Mouse (Mus musculus) heart, embryonic 14.5 days (tissue): ENCODE measurements around the gene Cir1. TPM values are rescaled to one million over a fixed set of nuclear protein-coding genes. Genes with fewer than 3 reads are reported as not detected.

Source experiments
- ATAC-seq: fragments of 200-750 bp; cut with Nextera tagmentation; 2 replicates; pipeline ENCODE4 v1.8.0; 2017; ENCODE audit warnings: low read depth, moderate TSS enrichment; ENCODE audit not compliant: insufficient number of reproducible peaks, insufficient read depth, low FRiP score
- H3K27ac ChIP-seq, 2 experiments: fragments of 200-500 bp in 1 of 2; fragments of 300-500 bp in 1 of 2; sonication (generic) in 1 of 2; replicated peaks in 1 of 2; 2 replicates each; pipeline ENCODE4 v1.5.1; 2012 to 2014; ENCODE audit warnings: low read depth in 2 of 2, low read length in 2 of 2, control low read depth in 1 of 2, mild to moderate bottlenecking in 1 of 2, mixed read lengths in 1 of 2; ENCODE audit not compliant: control insufficient read depth in 1 of 2, insufficient read depth in 1 of 2
- H3K27me3 ChIP-seq: fragments of 300-500 bp; sonication (generic); 2 replicates; pipeline ENCODE4 v1.6.1; 2014; ENCODE audit warnings: mild to moderate bottlenecking, low read length, control low read depth; ENCODE audit not compliant: control insufficient read depth, insufficient read depth
- H3K36me3 ChIP-seq: fragments of 300-500 bp; sonication (generic); 2 replicates; pipeline ENCODE4 v1.6.1; 2014; ENCODE audit warnings: mild to moderate bottlenecking, control low read depth, low read length, mixed read lengths; ENCODE audit not compliant: control insufficient read depth, insufficient read depth
- H3K4me1 ChIP-seq, 2 experiments: fragments of 200-500 bp in 1 of 2; fragments of 300-500 bp in 1 of 2; sonication (generic) in 1 of 2; 2 replicates each; pipeline ENCODE4 v1.6.1; 2012 to 2014; ENCODE audit warnings: low read length in 2 of 2, control low read depth in 1 of 2, mixed read lengths in 1 of 2; ENCODE audit not compliant: control insufficient read depth in 2 of 2, insufficient read depth in 2 of 2
- H3K4me2 ChIP-seq: fragments of 300-500 bp; sonication (generic); 2 replicates; pipeline ENCODE4 v1.6.1; 2014; ENCODE audit warnings: mild to moderate bottlenecking, low read length
- H3K4me3 ChIP-seq, 2 experiments: fragments of 200-500 bp in 1 of 2; fragments of 300-500 bp in 1 of 2; sonication (generic) in 1 of 2; 2 replicates each; pipeline ENCODE4 v1.5.1; 2012 to 2014; ENCODE audit warnings: low read length in 2 of 2, mild to moderate bottlenecking in 2 of 2, control low read depth in 1 of 2, low read depth in 1 of 2, moderate library complexity in 1 of 2; ENCODE audit not compliant: control insufficient read depth in 1 of 2, insufficient read depth in 1 of 2
- H3K9ac ChIP-seq: fragments of 300-500 bp; sonication (generic); 2 replicates; pipeline ENCODE4 v1.6.1; 2014; ENCODE audit warnings: mild to moderate bottlenecking, low read length
- H3K9me3 ChIP-seq: fragments of 300-500 bp; sonication (generic); 2 replicates; pipeline ENCODE4 v1.6.1; 2016; ENCODE audit warnings: low read length, control low read depth; ENCODE audit not compliant: control insufficient read depth
- WGBS: fragments of 180-500 bp; shearing (Covaris S2); extraction: QIAGEN DNeasy Blood & Tissue Kit; methylation state at CpG from one replicate; pipeline ENCODE4 v1.1.7; 2014; 5-methylcytosine and 5-hydroxymethylcytosine counted together
- polyA plus RNA-seq: library from polyadenylated mRNA; unstranded; fragments of >200 nt; fragmentation: Nextera tagmentation; extraction: Ambion mirVana; gene quantifications from 2 replicates; pipeline ENCODE4 v1.2.1, GENCODE M21; 2014

The Cir1 gene
- polyA plus RNA-seq, 1 experiment from 2014 or later, result 19.0 TPM

DNA sequence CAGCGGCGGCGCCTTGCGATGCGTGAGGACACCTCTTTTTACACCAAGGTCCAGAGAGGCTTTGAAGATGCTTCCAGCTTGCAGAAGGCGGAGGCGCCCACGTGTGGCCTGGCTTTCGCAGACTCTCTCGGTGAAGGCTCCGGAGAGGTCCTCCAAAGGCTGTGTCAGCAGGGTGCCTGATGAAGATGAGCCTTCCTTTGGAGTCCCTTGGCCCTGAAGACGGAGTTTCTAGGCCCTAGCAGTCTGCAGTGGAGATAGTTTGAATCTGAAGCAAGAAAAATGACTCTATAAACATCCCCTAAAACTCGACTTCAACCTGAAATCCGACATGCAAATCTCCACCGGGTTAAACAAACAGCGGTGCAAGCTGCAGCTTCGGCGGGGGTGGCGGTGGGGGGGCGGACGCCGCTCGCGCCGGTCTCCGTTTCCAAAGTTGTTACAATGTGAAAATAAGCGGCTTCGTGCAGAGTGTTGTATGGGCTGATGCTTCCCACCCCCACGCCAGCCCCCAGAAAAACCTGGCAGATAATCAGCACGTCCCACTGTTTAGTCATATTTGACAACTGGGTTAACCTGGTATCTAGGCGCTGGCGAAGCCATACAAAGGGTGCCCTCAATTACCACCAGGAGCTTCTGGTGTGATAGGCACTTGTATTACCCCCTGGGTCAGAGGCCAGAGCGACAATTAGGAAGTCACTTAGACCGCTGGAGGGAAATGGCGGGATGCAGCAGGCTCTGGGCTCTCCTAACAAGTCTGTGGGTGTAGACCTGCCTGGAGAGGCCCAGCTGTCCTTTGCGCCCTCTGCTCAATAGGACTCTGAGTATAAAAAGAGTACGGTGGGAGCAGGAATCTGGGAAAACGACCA is 41.7 kb downstream of the Cir1 start:
- Histone ChIP-seq H3K36me3 (no peaks in the 10 kb centered on the region), H3K27ac (no peak overlapping the region), H3K4me1 (peaks cover 8 to 41% of the 10 kb centered on the region in 2 experiments; a peak in 3 of 4 replicates), H3K27me3 (peaks cover 69% of the 10 kb centered on the region), H3K4me2 (peak overlapping the region; percentile 79), H3K9me3 (no peaks in the 10 kb centered on the region), H3K4me3 (peak overlapping the region in 1 of 2 experiments; percentile 48; a peak in 2 of 4 replicates), H3K9ac (no peak overlapping the region)
- ATAC-seq, result no peak
- 1% methylated on average over 38 of the region's 38 CpGs for WGBS

DNA sequence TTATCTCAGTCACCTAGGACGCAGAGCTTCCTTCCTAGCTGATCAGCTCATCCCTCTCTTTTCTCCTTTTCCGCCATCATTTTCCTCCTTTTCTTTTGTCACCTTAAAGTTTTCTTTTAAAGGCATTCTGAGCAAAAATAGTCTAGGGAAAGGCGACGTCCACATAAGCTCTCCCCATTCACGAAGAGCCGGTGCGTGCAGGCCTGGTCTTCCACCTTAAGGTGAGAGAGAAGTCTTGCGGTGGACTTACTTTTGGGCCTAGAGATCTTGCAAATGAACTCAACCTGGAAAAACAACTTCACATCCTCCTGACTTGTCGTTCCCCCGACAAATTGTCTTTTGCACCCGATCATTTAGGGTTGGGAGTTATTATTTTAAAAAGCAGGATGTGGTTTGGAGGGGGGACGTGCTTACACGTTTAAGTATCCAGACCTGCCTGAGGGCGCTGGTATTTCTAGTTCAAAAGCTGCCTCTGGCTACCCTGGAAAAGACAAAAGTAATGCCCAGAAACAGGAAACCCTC is 42.4 kb downstream of the Cir1 start:
- H3K9me3 ChIP-seq, result no peaks in the 10 kb centered on the region
- H3K4me3 ChIP-seq, result no peak overlapping the region
- H3K4me1 ChIP-seq, result peaks cover 8 to 41% of the 10 kb centered on the region in 2 experiments; a peak in 3 of 4 replicates
- no peak overlapping the region for H3K27ac ChIP-seq
- no peak for ATAC-seq
- H3K27me3 ChIP-seq, result peaks cover 74% of the 10 kb centered on the region
- peak overlapping the region; percentile 79; the same call in 1 of the 2 replicates for H3K4me2 ChIP-seq
- H3K36me3 ChIP-seq, result no peaks in the 10 kb centered on the region
- no peak overlapping the region for H3K9ac ChIP-seq
- WGBS, result 1% methylated on average over 14 of the region's 14 CpGs

DNA sequence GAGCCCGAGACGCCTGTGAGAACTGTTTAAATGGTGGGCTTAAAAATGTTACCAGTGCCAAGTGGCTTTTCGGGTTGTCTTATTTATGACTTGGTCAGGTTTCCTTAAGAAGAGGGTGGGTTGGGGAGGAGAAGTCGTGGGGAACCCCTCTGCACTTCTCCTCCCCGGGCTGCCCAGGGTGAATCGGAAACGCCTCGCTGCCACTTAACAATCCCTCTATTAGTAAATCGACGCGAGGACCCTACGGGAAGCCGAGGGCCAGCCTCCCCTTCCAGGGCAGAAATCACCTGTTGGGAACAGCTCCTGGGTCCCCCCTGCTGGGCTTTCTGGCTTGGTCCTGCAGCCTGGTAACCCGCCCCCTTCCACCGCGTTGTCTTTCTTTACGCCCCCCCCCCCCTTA is 42.8 kb downstream of the Cir1 start:
- WGBS, result under 1% methylated on average over 17 of the region's 17 CpGs
- peaks cover 11 to 42% of the 10 kb centered on the region in 2 experiments for H3K4me1 ChIP-seq
- no peak for ATAC-seq

DNA sequence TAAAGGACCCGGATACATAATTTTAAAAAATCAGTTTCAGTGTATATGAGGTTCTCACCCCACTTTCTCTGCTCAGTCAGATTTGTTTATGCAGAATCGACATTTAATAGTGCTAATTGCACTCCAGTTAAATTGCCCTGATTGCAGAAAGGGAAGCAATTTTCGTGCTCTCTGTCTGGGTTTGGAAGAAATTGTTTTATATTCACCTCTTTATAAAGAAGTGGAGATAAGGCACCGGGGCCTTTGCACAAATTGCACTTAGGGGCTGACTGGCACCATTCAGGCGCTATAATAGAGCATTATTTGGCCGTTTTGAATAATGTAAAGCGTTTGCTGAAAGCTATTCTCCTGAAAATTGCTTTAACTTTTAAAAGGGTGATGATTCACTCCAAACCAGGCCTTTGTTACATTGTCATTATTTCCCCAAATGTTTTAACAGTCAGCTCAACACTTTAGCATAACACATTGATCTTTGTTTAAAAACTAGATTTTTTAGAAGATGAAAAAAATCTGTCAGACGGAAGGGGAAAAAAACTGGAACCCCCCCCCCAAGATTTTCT is 43.6 kb downstream of the Cir1 start:
- Histone ChIP-seq H3K27ac (no peak overlapping the region), H3K4me1 (peaks cover 17 to 42% of the 10 kb centered on the region in 2 experiments), H3K9me3 (no peaks in the 10 kb centered on the region), H3K27me3 (peaks cover 85% of the 10 kb centered on the region), H3K9ac (no peak overlapping the region), H3K4me3 (no peak overlapping the region), H3K36me3 (no peaks in the 10 kb centered on the region), H3K4me2 (no peak overlapping the region)
- no peak for ATAC-seq
- WGBS, result 8% methylated on average over 8 of the region's 8 CpGs

More for the DNA sequence above, 42.8 kb downstream of the Cir1 start:
- Histone ChIP-seq H3K27ac (no peak overlapping the region), H3K36me3 (no peaks in the 10 kb centered on the region), H3K9me3 (no peaks in the 10 kb centered on the region), H3K4me3 (no peak overlapping the region), H3K9ac (no peak overlapping the region), H3K4me2 (no peak overlapping the region), H3K27me3 (peaks cover 79% of the 10 kb centered on the region)

DNA sequence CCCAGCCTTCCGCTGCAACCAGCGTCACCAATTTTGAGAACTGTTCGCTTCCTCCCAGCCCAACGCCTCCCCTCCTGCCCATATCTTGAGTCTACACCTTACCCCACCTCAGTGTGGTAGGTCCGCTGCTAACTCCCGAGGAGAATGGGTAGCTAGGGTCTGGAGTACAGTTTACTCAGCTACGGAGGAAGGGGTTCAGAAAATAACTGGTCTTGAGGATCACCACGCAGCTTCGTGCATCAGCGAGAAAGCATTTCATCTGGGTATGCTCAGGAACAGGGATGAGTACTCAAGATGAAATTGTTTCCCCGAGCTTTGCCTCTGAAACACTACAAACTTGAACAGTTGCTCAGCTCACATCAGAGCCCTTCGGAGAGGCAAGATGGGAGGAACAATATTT is 44.2 kb downstream of the Cir1 start:
- no peak overlapping the region for H3K4me2 ChIP-seq
- H3K36me3 ChIP-seq, result no peaks in the 10 kb centered on the region
- H3K9ac ChIP-seq, result no peak overlapping the region
- peaks cover 20 to 42% of the 10 kb centered on the region in 2 experiments for H3K4me1 ChIP-seq
- H3K4me3 ChIP-seq, result no peak overlapping the region
- 8% methylated on average over 12 of the region's 12 CpGs for WGBS
- H3K27me3 ChIP-seq, result peaks cover 82% of the 10 kb centered on the region
- no peak for ATAC-seq
- H3K27ac ChIP-seq, result no peak overlapping the region
- H3K9me3 ChIP-seq, result no peaks in the 10 kb centered on the region

DNA sequence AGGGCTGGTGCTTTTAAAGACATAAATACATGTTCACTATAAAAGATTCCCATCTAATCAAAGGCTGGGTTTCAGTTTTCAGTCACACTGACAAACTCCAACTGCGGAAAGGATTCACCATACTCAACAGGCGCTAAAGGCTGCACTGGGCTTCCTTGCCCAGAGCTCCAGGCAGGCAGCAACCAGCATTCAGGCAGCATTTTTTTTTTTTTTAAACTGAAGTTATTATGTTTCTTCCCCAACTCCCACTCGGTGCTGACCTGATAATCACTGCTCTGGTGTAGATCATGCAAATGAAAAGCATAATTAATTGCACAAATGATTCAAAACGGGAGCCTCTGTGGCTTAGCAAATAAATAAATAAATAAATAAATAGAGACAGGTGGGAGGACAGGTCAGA is 44.7 kb downstream of the Cir1 start:
- no peak overlapping the region for H3K4me3 ChIP-seq
- no peaks in the 10 kb centered on the region for H3K9me3 ChIP-seq
- peaks cover 86% of the 10 kb centered on the region for H3K27me3 ChIP-seq
- H3K4me1 ChIP-seq, result peaks cover 20 to 37% of the 10 kb centered on the region in 2 experiments
- H3K4me2 ChIP-seq, result no peak overlapping the region
- no peak overlapping the region for H3K9ac ChIP-seq
- no peak overlapping the region for H3K27ac ChIP-seq
- WGBS, result 7% methylated on average over 4 of the region's 4 CpGs
- H3K36me3 ChIP-seq, result no peaks in the 10 kb centered on the region
- ATAC-seq, result no peak

DNA sequence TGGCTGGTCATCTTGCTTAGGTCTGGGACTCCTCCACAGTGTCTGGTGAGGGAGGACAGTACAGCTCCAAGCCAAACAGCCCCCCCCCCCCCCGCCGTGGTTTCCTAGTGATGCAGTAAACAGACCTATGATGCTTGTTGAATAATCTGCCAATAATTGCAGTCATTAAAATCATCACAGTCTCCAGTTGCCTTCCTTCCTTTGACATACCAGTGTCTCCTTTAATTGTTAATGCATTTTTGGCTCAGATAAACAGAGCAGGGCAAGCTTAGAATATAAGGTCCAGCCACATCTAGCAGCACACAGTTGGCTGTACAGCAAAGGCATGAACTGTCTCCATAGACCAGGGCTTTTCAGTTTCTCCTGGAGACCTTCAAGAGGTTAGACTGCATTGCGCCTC is 45.3 kb downstream of the Cir1 start:
- Histone ChIP-seq H3K9ac (no peak overlapping the region), H3K4me2 (no peak overlapping the region), H3K27ac (no peak overlapping the region), H3K27me3 (peaks cover 90% of the 10 kb centered on the region), H3K4me3 (no peak overlapping the region), H3K36me3 (no peaks in the 10 kb centered on the region), H3K9me3 (no peaks in the 10 kb centered on the region), H3K4me1 (peaks cover 16 to 32% of the 10 kb centered on the region in 2 experiments)
- 20% methylated on average over 3 of the region's 3 CpGs for WGBS
- ATAC-seq, result no peak
